Mouse (Mus musculus): ENCODE data around the gene Vwce.
A peak's percentile ranks its signal among the peaks of the same experiment; 100 is the strongest.

Vwce gene

GRCm38 (mm10) chr19:10634106-10634871 lies at the start of gene Vwce:
Gene Vwce (plus strand): TSS chr19:10634213.
- peak; percentile 13 to 20 for DNase-seq (ENCODE audit: low spot score in 2 of 2)

- DNase-seq (ENCODE audit: low spot score in 2 of 2) = no peak
Observed at GRCm38 (mm10) chr19:10585112-10585511, 48.9 kb upstream of the Vwce start.

GRCm38 (mm10) chr19:10587231-10587630 lies 46.8 kb upstream of the Vwce start:
- DNase-seq (ENCODE audit: low spot score in 2 of 2) = no peak

DNA sequence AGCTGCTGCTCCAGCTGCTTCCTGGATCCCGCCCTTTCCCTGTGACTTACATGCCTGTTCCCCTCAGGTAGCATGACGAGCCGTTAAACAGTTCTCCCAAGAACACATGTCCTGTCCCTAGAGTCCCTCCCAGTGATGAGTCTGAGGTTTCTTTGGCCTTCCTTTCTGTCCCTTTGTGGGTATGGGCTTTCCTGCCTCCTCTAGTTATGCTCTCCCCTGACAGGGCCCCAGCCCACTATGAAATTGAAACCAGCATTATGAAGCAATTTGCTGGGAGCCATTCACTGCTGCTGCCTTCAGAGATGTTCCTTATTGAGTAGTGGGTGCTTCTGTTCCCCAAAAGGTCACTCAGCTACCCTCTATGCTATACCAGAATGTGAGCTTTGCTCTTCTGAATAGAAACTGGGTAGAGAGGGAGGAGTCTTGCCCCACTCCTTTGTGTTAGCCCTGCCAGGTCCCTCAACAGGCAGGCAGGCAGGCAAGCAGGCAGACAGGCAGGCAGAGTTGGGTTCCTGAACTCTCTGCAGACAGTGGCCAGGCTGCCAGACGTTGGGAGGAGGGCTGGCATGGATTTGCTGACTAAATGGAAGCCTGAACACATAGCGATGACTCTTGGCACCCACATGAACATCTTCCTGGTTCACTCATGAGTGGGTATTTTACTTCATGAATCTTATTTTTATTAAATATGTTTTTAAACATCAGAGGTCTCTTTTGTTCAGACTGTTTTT lies 44.7 kb upstream of the Vwce start:
- no peak for DNase-seq (ENCODE audit: low spot score in 2 of 2)

DNA sequence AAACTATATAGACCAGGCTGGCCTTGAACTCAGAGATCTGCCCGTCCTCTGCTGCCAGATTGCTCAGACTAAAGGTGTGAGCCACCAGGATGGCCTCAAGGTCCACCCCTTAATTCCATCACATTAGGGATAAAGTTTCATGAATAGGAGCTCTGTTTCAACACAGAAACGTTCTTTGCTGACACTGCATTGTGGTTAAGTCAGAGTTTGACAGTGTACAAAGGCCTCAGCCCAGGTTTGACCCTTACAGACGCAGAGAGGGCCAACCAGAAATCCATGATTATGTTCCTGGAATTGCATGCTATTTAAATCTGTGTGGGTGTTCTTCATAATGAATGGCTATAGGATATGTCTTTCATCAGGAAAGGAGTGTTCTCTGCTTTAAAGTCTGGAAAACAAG lies 43.7 kb upstream of the Vwce start:
- DNase-seq (ENCODE audit: low spot score in 2 of 2) = no peak

- DNase-seq (ENCODE audit: low spot score in 2 of 2) = no peak
Observed at GRCm38 (mm10) chr19:10591659-10592377, 42.2 kb upstream of the Vwce start.

GRCm38 (mm10) chr19:10598188-10598587 lies 35.8 kb upstream of the Vwce start:
- DNase-seq (ENCODE audit: low spot score in 2 of 2) = no peak

DNA sequence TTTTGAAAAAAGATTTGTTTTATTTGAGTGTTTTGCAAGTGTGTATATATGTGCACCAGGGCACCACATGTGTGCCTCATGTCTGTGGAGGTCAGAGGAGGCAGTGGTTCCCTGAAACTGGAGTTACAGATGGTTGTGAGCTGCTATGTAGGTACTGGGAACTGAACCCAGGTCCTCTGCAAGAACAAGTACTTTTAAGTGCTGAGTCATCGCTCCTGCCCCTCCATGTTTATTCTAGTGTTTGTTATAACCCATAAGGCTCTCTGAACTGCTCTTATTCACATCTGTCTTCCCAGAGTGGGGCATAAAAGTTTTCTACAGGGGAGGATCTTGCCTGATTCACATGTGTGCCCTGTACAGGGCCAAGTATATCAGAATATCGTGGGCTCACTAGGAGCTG lies 34.4 kb upstream of the Vwce start:
- DNase-seq (ENCODE audit: low spot score in 2 of 2) = no peak

GRCm38 (mm10) chr19:10602247-10602769 lies 31.7 kb upstream of the Vwce start:
- no peak for DNase-seq (ENCODE audit: low spot score in 2 of 2)

DNA sequence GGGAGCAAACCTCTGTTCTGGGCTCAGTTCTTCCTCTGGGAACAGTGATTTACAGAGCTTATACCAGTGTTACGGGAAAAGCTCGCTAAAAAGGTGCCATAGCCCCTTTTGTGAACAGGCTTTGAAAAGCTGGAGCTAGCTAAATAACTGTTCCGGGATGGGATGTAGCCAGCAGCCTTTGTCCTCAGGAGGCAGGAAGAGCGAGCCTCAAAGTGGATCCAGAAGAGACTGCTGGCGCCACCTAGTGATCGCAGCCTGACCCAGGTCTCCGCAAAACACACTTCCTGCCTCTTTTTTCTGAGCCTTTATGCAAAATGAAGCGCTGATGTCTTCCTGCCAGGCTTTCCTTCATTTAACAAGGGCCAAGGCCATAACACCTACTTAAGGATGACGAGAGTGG lies 31.2 kb upstream of the Vwce start:
- DNase-seq (ENCODE audit: low spot score in 2 of 2) = peak; percentile 79 to 87

DNA sequence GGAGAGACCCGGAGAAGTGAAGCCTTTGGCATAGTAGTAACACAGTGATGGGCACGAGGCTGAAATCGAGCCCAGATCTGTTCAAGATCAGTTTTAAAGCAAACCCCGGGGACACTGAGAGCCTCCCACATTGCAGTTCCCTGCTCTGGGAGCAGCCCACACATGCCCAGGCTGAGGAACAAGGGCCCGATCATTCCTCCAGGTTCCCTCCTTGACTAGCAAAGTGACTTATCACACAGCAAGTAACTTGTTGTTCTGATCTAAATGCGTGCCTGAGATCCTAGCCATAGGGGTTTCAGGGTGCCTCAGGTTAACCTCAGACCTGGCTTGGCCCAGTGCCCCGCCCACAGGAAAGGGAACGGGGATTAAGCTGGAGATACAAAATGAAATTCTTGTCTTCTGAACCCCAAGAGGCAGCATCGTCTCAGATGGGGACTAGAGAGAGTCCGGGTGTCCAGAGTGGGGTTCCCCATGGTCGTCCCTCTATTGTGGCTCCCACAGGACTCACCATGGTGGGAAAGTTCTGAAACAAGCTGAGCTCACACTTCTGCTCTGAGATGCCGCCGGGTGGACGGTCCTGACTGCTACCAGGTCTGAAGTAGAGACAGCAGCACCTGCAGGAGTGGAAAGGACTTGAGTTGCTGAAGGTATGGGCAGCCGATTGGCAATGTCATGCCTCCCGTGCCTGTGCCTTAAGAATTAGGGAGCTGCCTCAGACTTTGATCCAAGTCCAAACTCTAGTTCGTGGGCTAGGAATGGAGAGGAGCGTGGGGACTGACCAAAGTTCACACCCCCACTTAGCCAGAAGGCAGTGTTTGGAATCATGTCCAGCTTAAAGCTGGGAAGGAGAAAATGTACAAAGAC lies 30.1 kb upstream of the Vwce start:
- DNase-seq (ENCODE audit: low spot score in 2 of 2) = no peak

DNA sequence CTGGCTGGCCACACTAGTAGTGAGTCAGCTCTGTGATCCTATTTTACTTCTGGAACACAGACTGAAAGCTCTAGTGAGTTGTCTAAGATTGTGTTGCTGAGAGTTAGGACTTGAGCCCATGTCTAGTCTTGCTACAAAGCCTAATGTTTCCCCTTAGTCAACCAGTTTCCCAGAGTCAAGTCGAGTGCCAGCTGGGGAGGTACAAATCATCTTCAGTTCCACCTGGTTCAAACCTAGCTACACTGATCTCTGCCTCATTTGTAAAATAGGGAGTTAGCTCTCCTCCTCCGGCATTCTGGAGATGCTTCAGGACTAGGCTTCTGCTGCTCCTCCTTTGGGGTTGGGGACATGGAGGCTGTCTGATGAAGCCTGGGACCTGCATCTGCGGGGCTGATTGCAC lies 29.5 kb upstream of the Vwce start:
- no peak for DNase-seq (ENCODE audit: low spot score in 2 of 2)

GRCm38 (mm10) chr19:10605293-10605900 lies 28.6 kb upstream of the Vwce start, which contains the start of the genes Ddb1 and Tkfc:
Gene Ddb1 (plus strand): TSS chr19:10605327.
Gene Tkfc (minus strand): TSS chr19:10605654.
- DNase-seq (ENCODE audit: low spot score in 2 of 2) = peak; percentile 99

DNA sequence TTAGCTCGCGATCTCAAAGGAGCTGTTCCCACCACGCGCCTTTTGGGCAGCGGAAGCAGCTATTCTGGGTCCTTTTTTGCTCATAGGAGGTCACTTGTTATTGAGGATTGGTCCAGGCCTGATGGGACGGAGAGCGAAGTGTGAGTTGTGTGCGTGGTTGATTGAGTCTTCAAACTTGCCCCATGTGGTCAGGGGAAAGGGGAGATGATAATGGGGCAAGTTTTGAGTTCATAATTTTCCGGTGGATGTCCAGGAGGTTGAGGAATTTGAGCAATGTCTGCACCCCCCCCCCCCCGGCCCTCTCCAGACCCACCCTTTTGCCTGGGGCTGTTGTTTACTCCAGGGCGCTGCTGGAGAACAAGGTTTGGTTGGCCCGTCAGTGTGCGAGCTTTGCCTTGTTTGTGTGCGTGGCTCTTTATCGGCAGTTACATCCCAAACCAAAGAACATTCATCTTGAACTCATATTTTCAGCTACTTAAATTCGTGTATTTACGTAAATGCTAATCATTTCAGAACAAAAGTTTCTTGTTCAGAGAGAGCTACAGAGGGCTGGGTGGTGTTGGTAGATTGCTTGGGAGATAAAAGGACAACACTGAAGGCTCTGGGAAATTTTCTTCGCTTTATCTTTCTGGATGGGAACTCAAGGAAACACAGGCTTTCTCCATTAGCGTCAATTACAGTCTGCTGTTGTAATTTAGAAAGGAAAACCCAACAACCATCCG lies 28.0 kb upstream of the Vwce start:
- no peak for DNase-seq (ENCODE audit: low spot score in 2 of 2)

DNA sequence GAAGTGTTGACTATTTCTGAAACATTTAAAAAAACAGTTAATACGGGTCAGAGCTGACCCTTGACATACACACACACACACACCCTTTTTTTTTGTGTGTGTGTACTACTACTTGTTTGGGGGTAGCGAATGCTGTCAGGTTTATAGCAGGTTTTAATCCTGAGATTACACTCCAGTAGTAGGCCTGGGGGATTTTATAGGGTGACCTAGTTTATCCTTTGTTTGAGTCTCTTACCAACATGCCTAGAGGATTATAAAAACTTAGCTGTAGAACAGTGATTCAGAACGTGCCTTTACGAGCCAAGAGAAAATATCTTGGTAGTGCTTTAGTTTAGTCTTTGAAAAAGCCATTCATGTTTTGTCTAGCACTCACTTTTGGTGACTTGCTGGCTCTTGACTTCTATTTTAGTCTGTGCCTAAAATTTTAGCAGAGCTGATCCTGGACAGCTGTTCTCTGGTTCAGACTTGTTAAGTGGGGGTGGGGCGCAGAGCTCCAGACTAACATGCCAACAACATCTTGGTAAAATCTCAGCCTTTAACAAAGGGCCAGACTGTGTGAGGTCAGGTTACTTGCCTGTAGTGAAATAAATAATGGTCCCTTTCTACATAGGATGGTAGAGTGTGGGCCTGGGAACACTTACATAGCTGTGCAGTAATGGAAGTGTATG lies 25.3 kb upstream of the Vwce start:
- no peak for DNase-seq (ENCODE audit: low spot score in 2 of 2)

- DNase-seq (ENCODE audit: low spot score in 2 of 2) = peak; percentile 7 to 49
Observed at GRCm38 (mm10) chr19:10634872-10635318, 882 bp downstream of the Vwce start.

- DNase-seq (ENCODE audit: low spot score in 2 of 2) = no peak
Observed at GRCm38 (mm10) chr19:10637840-10638239, 3.8 kb downstream of the Vwce start.

DNA sequence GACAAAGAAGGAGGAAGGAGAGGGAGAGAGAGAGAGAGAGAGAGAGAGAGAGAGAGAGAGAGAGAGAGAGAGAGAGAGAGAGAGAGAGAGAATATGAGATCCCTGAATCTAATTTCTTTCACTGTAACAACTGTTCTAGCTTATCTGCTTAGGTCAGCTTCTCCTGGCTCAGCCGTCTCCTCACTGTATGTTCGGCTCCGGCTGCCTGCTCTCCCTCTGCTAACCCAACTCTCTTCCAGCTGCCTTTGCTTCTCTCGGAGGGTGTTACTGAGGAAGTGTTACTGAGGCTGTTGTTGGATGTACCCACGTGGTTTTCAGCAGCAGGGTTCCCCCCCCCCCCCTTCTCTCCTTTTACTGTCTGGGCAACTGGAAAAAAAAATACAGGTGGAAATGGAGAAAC lies 6.1 kb downstream of the Vwce start:
- no peak for DNase-seq (ENCODE audit: low spot score in 2 of 2)

DNA sequence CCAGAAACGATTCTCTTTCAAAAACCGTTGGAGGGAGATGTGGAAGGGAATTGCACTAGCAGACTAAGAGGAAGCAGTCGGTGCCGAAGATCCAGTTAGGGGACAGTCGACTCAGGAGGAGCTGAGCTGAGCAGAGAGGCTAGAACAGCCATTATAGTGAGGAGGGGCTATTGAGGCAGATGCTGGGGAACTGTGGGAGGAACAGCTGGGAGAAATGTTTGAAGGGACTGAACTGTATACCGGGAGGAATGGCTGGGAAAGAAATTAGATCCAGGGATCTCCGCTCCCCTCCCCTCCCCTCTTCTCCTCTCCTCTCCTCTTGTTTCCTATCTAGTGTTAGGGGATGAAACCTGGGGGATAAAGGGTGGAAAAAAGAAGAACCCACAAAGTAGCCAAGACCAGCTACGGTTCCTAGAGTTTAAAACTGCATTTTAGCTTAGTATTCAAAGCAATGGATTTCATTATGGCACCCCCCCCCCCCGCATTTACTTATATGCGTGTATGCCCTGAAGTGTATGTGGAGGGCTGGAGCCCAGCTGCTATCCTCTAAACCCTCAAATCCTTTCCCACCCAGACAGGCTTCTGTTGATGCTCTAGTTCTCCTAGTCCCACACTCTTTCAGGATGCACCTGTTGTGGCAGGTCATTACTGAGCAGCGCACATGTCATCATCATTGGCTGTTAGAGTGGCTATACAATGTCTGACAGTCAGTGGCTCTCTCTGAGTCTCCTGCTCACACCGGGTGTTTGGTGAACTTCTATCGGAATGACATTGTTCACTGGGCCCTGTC lies 6.8 kb downstream of the Vwce start:
- DNase-seq (ENCODE audit: low spot score in 2 of 2) = no peak

All from urinary bladder, postnatal 36 days (tissue).